Mouse (Mus musculus) heart, embryonic 14.5 days (tissue): ENCODE measurements around the gene Auts2. TPM values are rescaled to one million over a fixed set of nuclear protein-coding genes. Genes with fewer than 3 reads are reported as not detected.

Experiments used
- ATAC-seq: fragments of 200-750 bp; cut with Nextera tagmentation; 2 replicates; pipeline ENCODE4 v1.8.0; 2017; ENCODE audit warnings: low read depth, moderate TSS enrichment; ENCODE audit not compliant: insufficient number of reproducible peaks, insufficient read depth, low FRiP score
- H3K27ac ChIP-seq, 2 experiments: fragments of 200-500 bp in 1 of 2; fragments of 300-500 bp in 1 of 2; sonication (generic) in 1 of 2; replicated peaks in 1 of 2; 2 replicates each; pipeline ENCODE4 v1.5.1; 2012 to 2014; ENCODE audit warnings: low read depth in 2 of 2, low read length in 2 of 2, control low read depth in 1 of 2, mild to moderate bottlenecking in 1 of 2, mixed read lengths in 1 of 2; ENCODE audit not compliant: control insufficient read depth in 1 of 2, insufficient read depth in 1 of 2
- H3K27me3 ChIP-seq: fragments of 300-500 bp; sonication (generic); 2 replicates; pipeline ENCODE4 v1.6.1; 2014; ENCODE audit warnings: mild to moderate bottlenecking, low read length, control low read depth; ENCODE audit not compliant: control insufficient read depth, insufficient read depth
- H3K36me3 ChIP-seq: fragments of 300-500 bp; sonication (generic); 2 replicates; pipeline ENCODE4 v1.6.1; 2014; ENCODE audit warnings: mild to moderate bottlenecking, control low read depth, low read length, mixed read lengths; ENCODE audit not compliant: control insufficient read depth, insufficient read depth
- H3K4me1 ChIP-seq, 2 experiments: fragments of 200-500 bp in 1 of 2; fragments of 300-500 bp in 1 of 2; sonication (generic) in 1 of 2; 2 replicates each; pipeline ENCODE4 v1.6.1; 2012 to 2014; ENCODE audit warnings: low read length in 2 of 2, control low read depth in 1 of 2, mixed read lengths in 1 of 2; ENCODE audit not compliant: control insufficient read depth in 2 of 2, insufficient read depth in 2 of 2
- H3K4me2 ChIP-seq: fragments of 300-500 bp; sonication (generic); 2 replicates; pipeline ENCODE4 v1.6.1; 2014; ENCODE audit warnings: mild to moderate bottlenecking, low read length
- H3K4me3 ChIP-seq, 2 experiments: fragments of 200-500 bp in 1 of 2; fragments of 300-500 bp in 1 of 2; sonication (generic) in 1 of 2; 2 replicates each; pipeline ENCODE4 v1.5.1; 2012 to 2014; ENCODE audit warnings: low read length in 2 of 2, mild to moderate bottlenecking in 2 of 2, control low read depth in 1 of 2, low read depth in 1 of 2, moderate library complexity in 1 of 2; ENCODE audit not compliant: control insufficient read depth in 1 of 2, insufficient read depth in 1 of 2
- H3K9ac ChIP-seq: fragments of 300-500 bp; sonication (generic); 2 replicates; pipeline ENCODE4 v1.6.1; 2014; ENCODE audit warnings: mild to moderate bottlenecking, low read length
- H3K9me3 ChIP-seq: fragments of 300-500 bp; sonication (generic); 2 replicates; pipeline ENCODE4 v1.6.1; 2016; ENCODE audit warnings: low read length, control low read depth; ENCODE audit not compliant: control insufficient read depth
- WGBS: fragments of 180-500 bp; shearing (Covaris S2); extraction: QIAGEN DNeasy Blood & Tissue Kit; methylation state at CpG from one replicate; pipeline ENCODE4 v1.1.7; 2014; 5-methylcytosine and 5-hydroxymethylcytosine counted together
- polyA plus RNA-seq: library from polyadenylated mRNA; unstranded; fragments of >200 nt; fragmentation: Nextera tagmentation; extraction: Ambion mirVana; gene quantifications from 2 replicates; pipeline ENCODE4 v1.2.1, GENCODE M21; 2014

The Auts2 gene
- polyA plus RNA-seq, 1 experiment from 2014 or later: 18.0 TPM

- H3K9me3 ChIP-seq: no peaks in the 10 kb centered on the region
- 60% methylated on average over 6 of the region's 6 CpGs for WGBS
- H3K4me3 ChIP-seq: no peak overlapping the region
- H3K4me2 ChIP-seq: no peak overlapping the region
- peaks cover 7 to 14% of the 10 kb centered on the region in 2 experiments; a peak in 3 of 4 replicates for H3K4me1 ChIP-seq
- ATAC-seq: no peak
- H3K9ac ChIP-seq: no peak overlapping the region
- H3K27ac ChIP-seq: no peak overlapping the region
- H3K27me3 ChIP-seq: no peaks in the 10 kb centered on the region
- no peaks in the 10 kb centered on the region for H3K36me3 ChIP-seq
These were observed 740.7 kb downstream of the Auts2 start for GRCm38 (mm10) chr5:131802340-131803036.

DNA sequence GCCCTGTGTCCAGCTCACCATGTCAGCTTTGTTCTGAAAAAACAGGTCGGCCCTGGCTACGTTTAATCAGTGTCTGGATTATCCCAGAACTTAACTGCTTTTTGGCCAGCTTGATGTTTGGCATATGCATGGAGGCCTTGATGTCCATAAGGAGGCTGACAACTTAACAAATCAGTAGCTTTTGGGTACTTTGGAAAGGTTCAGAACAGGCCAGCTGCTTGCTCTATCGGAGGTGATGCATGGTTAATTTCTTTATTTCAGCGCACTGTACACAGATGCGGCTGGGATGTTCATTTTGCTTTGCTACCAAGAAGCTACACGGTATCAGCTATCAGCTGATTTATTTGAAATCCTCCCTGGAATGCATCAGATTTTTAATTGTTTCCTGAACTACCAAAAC lies 741.2 kb downstream of the Auts2 start:
- no peak overlapping the region for H3K4me3 ChIP-seq
- H3K4me2 ChIP-seq: no peak overlapping the region
- H3K27me3 ChIP-seq: no peaks in the 10 kb centered on the region
- no peak overlapping the region for H3K9ac ChIP-seq
- H3K36me3 ChIP-seq: no peaks in the 10 kb centered on the region
- 63% methylated on average over 6 of the region's 6 CpGs for WGBS
- no peak overlapping the region for H3K27ac ChIP-seq
- no peaks in the 10 kb centered on the region for H3K9me3 ChIP-seq
- ATAC-seq: no peak
- peaks cover 7 to 14% of the 10 kb centered on the region in 2 experiments; a peak in 3 of 4 replicates for H3K4me1 ChIP-seq

DNA sequence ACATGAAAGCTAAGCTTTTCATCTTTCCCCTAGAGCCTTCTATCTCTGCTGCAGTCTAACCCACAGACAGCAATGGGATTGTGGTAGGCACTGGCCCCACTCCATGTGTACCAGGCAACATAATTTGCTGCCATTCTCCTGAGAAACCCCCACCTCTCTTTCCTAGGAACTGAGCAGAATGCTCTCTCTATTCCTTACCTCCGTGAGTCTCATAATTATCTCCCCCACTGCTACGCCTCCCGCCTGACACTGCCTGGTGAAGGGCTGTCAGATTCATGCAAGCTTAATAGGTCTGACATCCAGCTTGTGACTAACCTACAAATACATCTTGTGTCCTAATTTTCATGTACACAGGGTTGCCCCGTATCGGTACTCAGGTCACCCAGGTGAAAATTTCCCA lies 744.8 kb downstream of the Auts2 start:
- no peaks in the 10 kb centered on the region for H3K27me3 ChIP-seq
- H3K9me3 ChIP-seq: no peaks in the 10 kb centered on the region
- 76% methylated on average over 5 of the region's 5 CpGs for WGBS
- peaks cover 9 to 11% of the 10 kb centered on the region in 2 experiments; a peak in 3 of 4 replicates for H3K4me1 ChIP-seq
- H3K27ac ChIP-seq: no peak overlapping the region
- H3K4me2 ChIP-seq: no peak overlapping the region
- no peak overlapping the region for H3K4me3 ChIP-seq
- H3K36me3 ChIP-seq: no peaks in the 10 kb centered on the region
- H3K9ac ChIP-seq: no peak overlapping the region
- no peak for ATAC-seq

DNA sequence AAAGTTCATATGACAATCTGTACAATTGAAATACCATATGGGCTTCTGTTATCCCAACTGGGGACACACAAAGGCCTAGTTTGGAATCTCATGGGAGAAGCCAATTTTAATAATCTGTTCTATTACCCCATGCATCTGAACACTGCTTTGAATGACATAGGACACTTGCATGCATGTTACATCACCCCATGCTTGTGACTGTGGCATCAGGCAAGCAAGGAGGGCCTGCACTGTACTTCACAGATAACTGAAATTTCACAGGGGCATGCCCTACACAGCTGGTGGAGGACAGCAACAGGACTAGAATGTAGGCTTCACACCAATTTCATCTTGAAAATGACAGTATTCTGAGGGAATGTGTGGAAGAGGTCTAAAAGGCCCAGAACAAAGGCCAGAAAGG lies 746.1 kb downstream of the Auts2 start:
- Histone ChIP-seq H3K4me3 (no peak overlapping the region), H3K27me3 (no peaks in the 10 kb centered on the region), H3K36me3 (no peaks in the 10 kb centered on the region), H3K4me2 (no peak overlapping the region), H3K9ac (no peak overlapping the region), H3K27ac (no peak overlapping the region), H3K9me3 (no peaks in the 10 kb centered on the region), H3K4me1 (peaks cover 2 to 3% of the 10 kb centered on the region in 2 experiments; a peak in 2 of 4 replicates)
- no peak for ATAC-seq

DNA sequence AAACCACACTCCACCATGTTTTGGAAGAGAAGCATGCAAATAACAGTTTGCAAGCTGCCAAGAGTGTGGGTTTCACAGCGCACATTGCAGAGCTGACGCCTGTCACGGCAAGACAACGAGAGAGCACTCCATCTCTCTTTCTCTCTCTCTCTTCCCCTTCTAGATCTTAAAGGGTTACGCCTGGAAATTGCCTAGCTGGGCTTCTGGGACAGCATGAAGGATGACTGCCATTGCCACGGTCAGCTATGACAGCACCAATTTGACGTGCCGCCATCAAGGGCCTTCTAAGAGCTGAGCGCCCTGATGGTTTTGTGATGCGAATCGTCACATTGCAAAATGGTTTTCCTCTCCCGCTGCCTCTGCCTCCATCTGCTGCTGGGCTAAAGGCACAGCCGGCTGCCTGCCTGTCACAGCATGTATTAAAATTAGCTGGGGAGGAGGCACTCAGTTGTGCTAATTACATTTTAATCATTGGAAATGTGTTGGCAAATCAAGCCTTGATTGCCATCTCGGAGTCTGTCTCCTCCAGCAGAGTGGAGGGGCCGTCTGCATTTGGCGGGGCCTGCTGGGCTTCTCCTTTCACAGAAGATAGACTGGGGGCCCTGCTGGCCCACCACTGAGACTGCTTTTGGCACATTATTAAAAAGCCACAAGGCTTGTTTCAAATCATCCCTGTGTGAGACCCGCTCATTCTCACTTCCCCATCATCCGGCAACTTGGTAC lies 748.6 kb downstream of the Auts2 start:
- whole genome bisulfite sequencing: 37% methylated on average over 18 of the region's 18 CpGs
- H3K4me2 ChIP-seq: peak overlapping the region; percentile 20
- H3K4me1 ChIP-seq: peaks cover 0 to 2% of the 10 kb centered on the region in 2 experiments; a peak in 1 of 4 replicates
- no peaks in the 10 kb centered on the region for H3K9me3 ChIP-seq
- H3K9ac ChIP-seq: no peak overlapping the region
- H3K27ac ChIP-seq: no peak overlapping the region
- no peak for ATAC-seq
- no peaks in the 10 kb centered on the region for H3K36me3 ChIP-seq
- H3K27me3 ChIP-seq: no peaks in the 10 kb centered on the region
- H3K4me3 ChIP-seq: no peak overlapping the region

DNA sequence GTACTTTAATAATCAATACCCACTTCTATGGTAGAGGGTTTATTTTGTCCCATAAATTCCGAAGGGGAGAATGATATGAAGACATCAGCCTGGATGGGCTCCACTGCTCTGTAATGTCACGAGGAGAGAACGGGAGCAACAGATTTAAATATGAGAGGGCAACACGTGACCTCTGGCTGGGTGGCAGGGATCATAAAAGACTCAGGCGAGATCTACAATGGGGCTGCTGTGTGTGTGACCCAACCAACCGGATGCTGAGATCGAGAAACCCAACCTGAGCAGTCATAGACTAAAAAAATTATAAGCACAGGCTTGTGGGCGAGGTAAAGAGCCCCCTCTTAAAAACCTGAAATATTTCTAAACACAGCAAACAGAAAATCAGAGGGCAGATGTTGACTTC lies 753.5 kb downstream of the Auts2 start:
- Histone ChIP-seq H3K4me3 (no peak overlapping the region), H3K27ac (no peak overlapping the region), H3K9me3 (no peaks in the 10 kb centered on the region), H3K9ac (no peak overlapping the region), H3K4me2 (no peak overlapping the region), H3K27me3 (no peaks in the 10 kb centered on the region), H3K4me1 (peaks cover 0 to 2% of the 10 kb centered on the region in 2 experiments; a peak in 2 of 4 replicates), H3K36me3 (no peaks in the 10 kb centered on the region)
- WGBS: 80% methylated on average over 8 of the region's 8 CpGs
- no peak for ATAC-seq

GRCm38 (mm10) chr5:131788008-131788407 lies 755.1 kb downstream of the Auts2 start:
- 78% methylated on average over 6 of the region's 6 CpGs for whole genome bisulfite sequencing
- Histone ChIP-seq H3K27ac (no peak overlapping the region), H3K9ac (no peak overlapping the region), H3K36me3 (no peaks in the 10 kb centered on the region), H3K4me1 (peaks cover 0 to 1% of the 10 kb centered on the region in 2 experiments; a peak in 1 of 4 replicates), H3K9me3 (no peaks in the 10 kb centered on the region), H3K4me2 (no peak overlapping the region), H3K27me3 (no peaks in the 10 kb centered on the region), H3K4me3 (no peak overlapping the region)
- ATAC-seq: no peak
